9 mouse cellular contexts compared by ENCODE assay signal in genomic region chr5:144733953-144734352, GRCm38 (mm10). TPM values are rescaled to one million over a fixed set of nuclear protein-coding genes. Genes with fewer than 3 reads are reported as not detected.
DNase-seq lines count a peak whose midpoint lies in the region; ATAC-seq and TF ChIP-seq lines count a peak whose summit lies in the region.
"Had no signal": no experiment of that assay in that cellular context is flagged by ENCODE, and none has a peak within 500 bp of the region (broad histone marks: within the 10 kb centered on the region; RNA-seq: fewer than 3 reads in every experiment).

No protein-coding gene starts in this region.

- no peaks in the 10 kb centered on the region for H3K79me2 ChIP-seq in C2C12 (ENCODE audit: control insufficient read depth, insufficient read depth)

- ATAC-seq in erythroid progenitor cell, adult 5-6 weeks (replicated peaks; ENCODE audit: low FRiP score, poor library complexity, severe bottlenecking) = 0 out of 2 replicates have a peak, but pooled peaks have one; percentile 34
- ATAC-seq in liver, embryonic 14.5 days (ENCODE audit: insufficient read depth) = no peak

- no peak for TF ChIP-seq EP300 in liver, embryonic 14.5 days (IDR thresholded peaks at IDR 0.05; ENCODE audit: low read depth)

- peaks cover 8% of the 10 kb centered on the region for H3K27me3 ChIP-seq in C2C12 (ENCODE audit: control insufficient read depth, insufficient read depth, insufficient read length)
- no peaks in the 10 kb centered on the region for H3K27me3 ChIP-seq in liver, embryonic 14.5 days (ENCODE audit: control insufficient read depth, insufficient read depth, low read length)
- H3K27me3 ChIP-seq: liver, embryonic 13.5 days had no signal

- H3K4me1 ChIP-seq in bone marrow macrophage, adult 2 months (ENCODE audit: control insufficient read depth, insufficient read depth, low read length) = no peaks in the 10 kb centered on the region
- H3K4me1 ChIP-seq in liver, embryonic 14.5 days (replicated peaks; ENCODE audit: control insufficient read depth in 2 of 2, insufficient read depth in 2 of 2, low read length in 1 of 2) = no peaks in the 10 kb centered on the region
- H3K4me1 ChIP-seq: liver, embryonic 13.5 days had no signal

- H3K36me3 ChIP-seq in C2C12 (ENCODE audit: control insufficient read depth, insufficient read depth) = no peaks in the 10 kb centered on the region
- H3K36me3 ChIP-seq in liver, embryonic 14.5 days (replicated peaks; ENCODE audit: control insufficient read depth, insufficient read depth, low read depth) = no peaks in the 10 kb centered on the region
- H3K36me3 ChIP-seq: liver, embryonic 13.5 days had no signal

- peak; percentile 18 for DNase-seq in gastrocnemius, adult 18-20 months (ENCODE audit: low spot score)
- no peak for DNase-seq in gastrocnemius, postnatal 25 days
- DNase-seq in kidney, postnatal 25 days = peak; percentile 41 to 77
- peak in 2 of 3 experiments; percentile 13 for DNase-seq in liver, embryonic 14.5 days (ENCODE audit: low read depth in 3 of 3, low spot score in 3 of 3)
- DNase-seq in right cerebral cortex, postnatal 10 days (ENCODE audit: low spot score in 2 of 2) = peak; percentile 79 to 86
- DNase-seq: liver, embryonic 13.5 days had no signal

- no peaks in the 10 kb centered on the region for H3K79me3 ChIP-seq in C2C12 (ENCODE audit: low read depth)

- no peak overlapping the region for H3K9ac ChIP-seq in liver, embryonic 14.5 days (replicated peaks)
- H3K9ac ChIP-seq: liver, embryonic 13.5 days had no signal

- H3K4me2 ChIP-seq in liver, embryonic 14.5 days (ENCODE audit: low read depth) = no peak overlapping the region
- H3K4me2 ChIP-seq: liver, embryonic 13.5 days had no signal

- no peak for TF ChIP-seq POLR2A in bone marrow macrophage, adult 2 months (IDR thresholded peaks at IDR 0.05; ENCODE audit: borderline replicate concordance, low read depth, low read length)

- WGBS in liver, embryonic 14.5 days (ENCODE audit: insufficient replicate concordance) = 19% methylated on average over 4 of the region's 4 CpGs

- H3ac ChIP-seq in C2C12 (ENCODE audit: control insufficient read depth, insufficient read length, low read depth) = no peak overlapping the region

- no peak overlapping the region for H3K4me3 ChIP-seq in C2C12 (ENCODE audit: insufficient read depth, poor library complexity, severe bottlenecking)
- no peak overlapping the region for H3K4me3 ChIP-seq in bone marrow macrophage, adult 2 months (ENCODE audit: insufficient read depth, low read length)
- no peak overlapping the region for H3K4me3 ChIP-seq in liver, embryonic 14.5 days (ENCODE audit: insufficient read depth in 1 of 2, low read depth in 2 of 2, low read length in 2 of 2)
- H3K4me3 ChIP-seq: liver, embryonic 13.5 days had no signal

- peak; percentile 22 for TF ChIP-seq CTCF in C2C12 (IDR thresholded peaks at IDR 0.05; ENCODE audit: control insufficient read depth, insufficient read depth, insufficient read length)
- peak; percentile 52 for TF ChIP-seq CTCF in bone marrow macrophage, adult 2 months (IDR thresholded peaks at IDR 0.05; ENCODE audit: low read depth, low read length)
- TF ChIP-seq CTCF in liver, embryonic 14.5 days (IDR thresholded peaks at IDR 0.05; ENCODE audit: low read depth) = peak; percentile 69

- H3K27ac ChIP-seq in bone marrow macrophage, adult 2 months (ENCODE audit: insufficient read depth, low read depth, low read length) = no peak overlapping the region
- no peak overlapping the region for H3K27ac ChIP-seq in liver, embryonic 14.5 days
- H3K27ac ChIP-seq: liver, embryonic 13.5 days had no signal

- H3K9me3 ChIP-seq in liver, embryonic 14.5 days (ENCODE audit: control insufficient read depth, low read length) = no peaks in the 10 kb centered on the region
- H3K9me3 ChIP-seq: liver, embryonic 13.5 days had no signal

TF ChIP-seq in C2C12, 6 proteins besides CTCF, POLR2A, EP300 and RAD21:
- TF ChIP-seq MYOG (IDR thresholded peaks at IDR 0.05; ENCODE audit: control insufficient read depth, extremely low read depth, insufficient read length) (no peak), CEBPB (IDR thresholded peaks at IDR 0.05; ENCODE audit: low read depth) (no peak), USF1 (IDR thresholded peaks at IDR 0.05; ENCODE audit: low read depth) (no peak)
TF ChIP-seq in C2C12: peak in this region for 0.

RNA-seq across cellular contexts. Expression of gene Tmem130, which starts 27.7 kb away (rescaled TPM):
- not detected for total RNA-seq in gastrocnemius, adult 18-20 months (2021)
- total RNA-seq in gastrocnemius, postnatal 25 days (2021) = not detected
- polyA plus RNA-seq in C2C12 (2012; fragmentation: generic; extraction: Trizol) = not detected
- not detected in 2 replicates for polyA plus RNA-seq in bone marrow macrophage, adult 2 months (2012; ENCODE audit: insufficient read depth, insufficient read length, missing spikeins)
- total RNA-seq in erythroid progenitor cell, adult 5-6 weeks (2015; ENCODE audit: low replicate concordance) = not detected in 2 replicates
- not detected in 2 replicates for total RNA-seq in erythroid progenitor cell, adult 5-6 weeks (2017; ENCODE audit: low replicate concordance)
- 0.20 and 0.28 TPM in 2 replicates for polyA plus RNA-seq in liver, embryonic 14.5 days (2012; rRNA removed)
- 0.10 and 0.19 TPM in 2 replicates for polyA plus RNA-seq in liver, embryonic 14.5 days (2014; fragmentation: Nextera tagmentation; extraction: Ambion mirVana)

RNA-seq across cellular contexts. Expression of gene Trrap, which starts 33.6 kb away (rescaled TPM):
- 10 to 100 TPM; 25.2 to 25.4 TPM for total RNA-seq in gastrocnemius, adult 18-20 months (2021)
- total RNA-seq in gastrocnemius, postnatal 25 days (2021) = 10 to 100 TPM; 27.1 to 29.1 TPM
- 42.0 TPM for polyA plus RNA-seq in C2C12 (2012; fragmentation: generic; extraction: Trizol)
- 61.1 and 64.8 TPM in 2 replicates for polyA plus RNA-seq in bone marrow macrophage, adult 2 months (2012; ENCODE audit: insufficient read depth, insufficient read length, missing spikeins)
- 33.9 and 73.4 TPM in 2 replicates for total RNA-seq in erythroid progenitor cell, adult 5-6 weeks (2015; ENCODE audit: low replicate concordance)
- 22.2 and 29.5 TPM in 2 replicates for total RNA-seq in erythroid progenitor cell, adult 5-6 weeks (2017; ENCODE audit: low replicate concordance)
- 20.4 and 27.1 TPM in 2 replicates for polyA plus RNA-seq in liver, embryonic 14.5 days (2012; rRNA removed)
- polyA plus RNA-seq in liver, embryonic 14.5 days (2014; fragmentation: Nextera tagmentation; extraction: Ambion mirVana) = 11.7 and 13.1 TPM in 2 replicates
